Mouse (Mus musculus): ENCODE results near the gene Gm7534.
"Not testable (repeated sequence)": the region's sequence is repeated elsewhere in the genome, so short reads cannot be mapped to it uniquely, and the experiment has no call there.

The Gm7534 gene

DNA sequence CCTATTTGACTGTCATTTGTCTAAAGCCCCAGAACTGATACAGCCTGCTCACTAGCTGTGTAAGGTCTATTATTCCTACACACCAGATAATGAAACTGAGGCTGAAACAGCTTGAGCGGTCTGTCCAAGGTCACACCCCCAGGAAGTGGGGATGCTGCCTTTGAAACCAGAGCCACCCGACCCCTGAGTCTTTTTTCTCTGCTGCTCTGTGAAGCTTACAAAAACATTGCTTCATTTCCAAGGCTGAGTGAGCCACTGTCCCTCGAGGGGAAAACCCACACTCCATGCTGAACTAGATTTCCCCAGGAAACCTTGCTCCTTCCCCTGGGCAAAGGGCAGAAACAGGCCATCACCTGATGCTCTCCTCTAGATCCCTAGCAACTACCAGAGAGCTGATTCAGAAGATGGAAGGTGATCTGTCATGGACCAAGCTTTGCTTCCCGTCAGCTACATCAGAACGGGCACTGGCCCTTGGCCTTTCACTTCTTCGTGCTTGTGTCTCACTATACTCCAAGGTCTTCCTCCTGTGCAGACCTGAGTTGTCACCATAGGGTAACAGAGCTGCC lies 3.8 kb upstream of the Gm7534 start:
- in situ Hi-C loops (cut with MboI; ENCODE audit: low sequenced_read_pairs): no loop called here

- in situ Hi-C loops (cut with MboI; ENCODE audit: low sequenced_read_pairs): no loop called here
These were observed 614 bp upstream of the Gm7534 start for GRCm38 (mm10) chr4:134203340-134203896.

GRCm38 (mm10) chr4:134199371-134199770 lies 3.4 kb downstream of the Gm7534 start:
- in situ Hi-C loops (cut with MboI; ENCODE audit: low sequenced_read_pairs): no loop called here

DNA sequence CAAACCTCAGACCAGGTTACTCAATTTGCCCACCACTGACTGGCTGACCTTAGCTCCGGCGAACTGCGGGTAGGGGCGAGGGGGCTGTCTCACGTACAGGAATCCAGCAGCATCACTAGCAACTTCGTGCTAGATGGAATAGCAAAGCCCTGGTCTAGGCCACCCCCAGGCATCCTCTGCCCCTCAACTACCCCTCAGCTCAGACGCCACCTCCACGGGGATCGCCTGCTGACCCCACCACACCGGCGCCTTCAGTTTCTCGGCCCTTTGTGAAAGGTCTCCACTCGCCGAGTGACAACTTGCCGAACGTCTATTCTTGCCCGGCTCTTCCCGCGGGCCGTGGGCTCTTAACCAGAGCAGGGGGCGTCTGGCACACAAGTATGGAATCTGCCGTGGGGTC lies 16.5 kb downstream of the Gm7534 start:
- in situ Hi-C loops (cut with MboI; ENCODE audit: low sequenced_read_pairs): no loop called here

DNA sequence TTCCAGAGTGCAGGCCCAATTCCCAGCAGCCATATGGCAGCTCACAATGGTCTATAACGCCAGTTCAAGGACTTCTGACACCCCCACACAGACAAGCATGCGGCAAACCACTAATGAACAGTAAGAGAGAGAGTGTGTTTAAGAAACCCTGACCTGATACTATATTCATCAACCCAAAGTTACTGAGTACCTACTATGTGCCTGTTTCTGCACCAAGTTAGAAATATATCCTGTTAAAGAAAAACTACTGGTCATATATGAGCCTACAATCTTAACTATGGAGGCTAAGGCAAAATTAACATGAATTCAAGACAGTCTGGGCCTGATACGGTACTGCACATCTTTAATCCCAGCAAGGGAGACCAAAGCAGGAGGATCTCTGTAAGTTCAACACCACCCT lies 17.2 kb downstream of the Gm7534 start:
- in situ Hi-C loops (cut with MboI; ENCODE audit: low sequenced_read_pairs): no loop called here

DNA sequence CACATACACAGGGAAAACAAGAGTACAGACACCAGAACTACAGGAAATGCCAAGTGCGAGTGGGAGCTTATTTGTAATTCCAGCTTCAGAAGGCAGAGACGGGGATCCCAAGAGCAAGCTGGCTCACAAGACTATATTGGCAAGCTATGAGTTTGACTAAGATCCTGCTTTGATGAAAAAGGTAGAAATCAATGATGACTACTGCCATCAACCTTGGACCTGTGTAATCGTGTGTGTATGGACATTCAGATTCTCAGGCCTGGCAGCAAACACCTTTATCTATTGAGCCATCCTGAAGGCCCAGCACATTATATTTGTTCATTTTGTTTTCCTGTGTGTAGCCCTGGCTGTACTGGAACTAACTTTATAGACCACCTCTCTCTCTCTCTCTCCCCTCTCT lies 19.1 kb downstream of the Gm7534 start:
- in situ Hi-C loops (cut with MboI; ENCODE audit: low sequenced_read_pairs): no loop called here

GRCm38 (mm10) chr4:134181825-134182224 lies 21.0 kb downstream of the Gm7534 start:
- in situ Hi-C loops (cut with MboI; ENCODE audit: low sequenced_read_pairs): no loop called here

- in situ Hi-C loops (cut with MboI; ENCODE audit: low sequenced_read_pairs): no loop called here
These were observed 21.7 kb downstream of the Gm7534 start for GRCm38 (mm10) chr4:134181112-134181511.

- in situ Hi-C loops (cut with MboI; ENCODE audit: low sequenced_read_pairs): no loop called here
These were observed 30.4 kb downstream of the Gm7534 start for GRCm38 (mm10) chr4:134172391-134172790.

DNA sequence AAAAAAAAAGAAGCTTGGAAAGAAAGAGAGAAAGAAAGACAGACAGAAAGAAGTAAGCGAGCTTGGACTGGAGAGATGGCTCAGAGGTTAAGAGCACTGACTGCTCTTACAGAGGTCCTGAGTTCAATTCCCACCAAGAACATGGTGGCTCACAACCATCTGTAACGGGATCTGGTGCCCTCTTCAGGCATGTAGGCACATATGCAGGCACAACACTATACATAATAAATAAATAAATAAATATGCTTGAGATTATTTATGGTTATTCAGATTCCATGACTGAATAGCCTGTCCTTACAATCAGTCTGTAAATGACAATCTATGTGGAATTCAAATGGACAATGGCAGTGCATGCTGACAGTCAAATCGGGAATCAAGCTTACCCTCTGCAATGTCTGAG lies 35.9 kb downstream of the Gm7534 start:
- in situ Hi-C loops (cut with MboI; ENCODE audit: low sequenced_read_pairs): no loop called here

- in situ Hi-C loops (cut with MboI; ENCODE audit: low sequenced_read_pairs): no loop called here
These were observed 37.0 kb downstream of the Gm7534 start for GRCm38 (mm10) chr4:134165548-134166465.

DNA sequence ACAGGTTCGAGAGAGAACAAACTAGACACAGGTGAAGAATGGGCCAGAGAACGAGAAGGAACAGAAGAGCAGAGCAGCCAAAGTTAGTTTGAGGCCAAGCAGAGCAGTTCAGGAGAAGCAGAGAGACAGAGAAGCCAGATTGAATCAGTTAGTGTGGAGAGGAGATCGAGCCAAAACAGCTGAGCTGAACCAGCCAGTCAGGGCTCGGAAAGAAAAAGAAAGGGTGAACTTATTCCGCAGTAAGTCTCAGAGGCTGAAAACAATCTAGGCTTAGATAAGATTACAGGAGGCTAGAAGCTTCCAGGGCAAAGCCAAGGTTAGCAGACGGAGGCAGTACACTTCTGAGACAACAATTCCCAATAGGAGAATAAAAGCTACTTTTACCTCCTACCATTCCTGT lies 37.8 kb downstream of the Gm7534 start:
- in situ Hi-C loops (cut with MboI; ENCODE audit: low sequenced_read_pairs): no loop called here

DNA sequence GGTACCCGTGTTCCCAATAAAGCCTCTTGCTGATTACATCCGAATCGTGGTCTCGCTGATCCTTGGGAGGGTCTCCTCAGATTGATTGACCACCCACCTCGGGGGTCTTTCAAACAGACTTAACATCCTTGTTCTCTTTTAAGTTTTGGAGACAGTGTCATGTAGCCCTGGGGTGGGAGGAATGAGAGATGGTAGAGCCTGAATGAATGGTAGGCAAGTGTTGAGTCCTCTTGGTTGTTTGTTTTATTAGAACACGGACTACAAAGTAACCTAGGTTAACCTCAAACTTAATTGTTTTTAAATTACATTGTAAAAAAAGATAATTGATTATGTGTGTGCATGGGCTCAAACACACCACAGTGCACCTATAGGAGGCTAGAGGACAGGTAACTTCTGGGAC lies 38.2 kb downstream of the Gm7534 start:
- in situ Hi-C loops (cut with MboI; ENCODE audit: low sequenced_read_pairs): no loop called here

DNA sequence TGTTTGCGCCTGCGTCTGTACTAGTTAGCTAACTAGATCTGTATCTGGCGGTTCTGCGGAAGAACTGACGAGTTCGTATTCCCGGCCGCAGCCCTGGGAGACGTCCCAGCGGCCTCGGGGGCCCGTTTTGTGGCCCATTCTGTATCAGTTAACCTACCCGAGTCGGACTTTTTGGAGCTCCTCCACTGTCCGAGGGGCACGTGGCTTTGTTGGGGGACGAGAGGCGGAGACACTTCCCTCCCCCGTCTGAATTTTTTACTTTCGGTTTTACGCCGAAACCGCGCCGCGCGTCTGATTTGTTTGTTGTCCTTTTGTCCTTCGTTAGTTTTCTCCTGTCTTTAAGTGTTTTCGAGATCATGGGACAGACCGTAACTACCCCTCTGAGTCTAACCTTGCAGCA lies 42.7 kb downstream of the Gm7534 start:
- in situ Hi-C loops (cut with MboI; ENCODE audit: low sequenced_read_pairs): not testable (repeated sequence)

- in situ Hi-C loops (cut with MboI; ENCODE audit: low sequenced_read_pairs): no loop called here
These were observed 44.0 kb downstream of the Gm7534 start for GRCm38 (mm10) chr4:134158774-134159173.

GRCm38 (mm10) chr4:134157558-134157957 lies 45.2 kb downstream of the Gm7534 start:
- in situ Hi-C loops (cut with MboI; ENCODE audit: low sequenced_read_pairs): no loop called here

GRCm38 (mm10) chr4:134156744-134157143 lies 46.1 kb downstream of the Gm7534 start:
- in situ Hi-C loops (cut with MboI; ENCODE audit: low sequenced_read_pairs): no loop called here

- in situ Hi-C loops (cut with MboI; ENCODE audit: low sequenced_read_pairs): no loop called here
These were observed 46.8 kb downstream of the Gm7534 start for GRCm38 (mm10) chr4:134155961-134156465.

DNA sequence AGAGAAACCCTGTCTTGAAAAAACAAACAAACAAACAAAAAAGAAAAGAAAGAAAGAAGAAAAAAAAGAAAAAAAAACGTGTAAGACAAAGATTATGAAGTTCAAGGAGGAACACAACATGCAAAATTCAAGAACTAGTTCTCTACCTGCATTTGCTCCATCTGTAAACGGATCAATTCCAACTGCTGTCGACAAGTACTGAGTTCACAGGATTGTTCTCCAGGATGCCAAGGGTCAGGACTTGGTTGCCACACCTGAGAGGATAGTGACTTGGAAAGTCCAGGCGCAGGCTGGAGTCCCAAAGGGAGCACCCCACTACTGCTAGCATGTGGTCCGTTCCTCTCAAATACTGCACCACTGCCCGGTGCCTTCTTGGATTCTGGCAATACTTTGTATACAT lies 47.3 kb downstream of the Gm7534 start:
- in situ Hi-C loops (cut with MboI; ENCODE audit: low sequenced_read_pairs): no loop called here

DNA sequence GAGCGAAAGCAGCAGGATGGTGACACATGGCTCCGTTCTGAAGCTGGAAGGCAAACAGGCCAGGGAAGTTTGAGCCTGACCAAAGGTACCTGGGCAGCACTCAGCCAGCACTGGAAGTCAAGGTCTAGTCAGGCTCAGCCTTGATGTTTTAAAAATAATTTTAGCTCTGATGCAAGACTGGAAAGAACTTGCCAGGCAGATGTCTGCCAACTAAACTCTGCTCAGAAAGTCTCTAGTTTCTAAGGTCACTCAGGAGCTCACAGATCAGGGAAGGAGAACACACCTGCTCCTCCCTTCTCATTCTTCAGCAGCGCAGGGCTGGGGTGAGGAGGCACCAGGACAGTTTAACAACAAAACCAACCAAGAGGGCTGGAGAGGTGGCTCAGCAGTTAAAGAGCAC lies 48.5 kb downstream of the Gm7534 start:
- in situ Hi-C loops (cut with MboI; ENCODE audit: low sequenced_read_pairs): no loop called here

DNA sequence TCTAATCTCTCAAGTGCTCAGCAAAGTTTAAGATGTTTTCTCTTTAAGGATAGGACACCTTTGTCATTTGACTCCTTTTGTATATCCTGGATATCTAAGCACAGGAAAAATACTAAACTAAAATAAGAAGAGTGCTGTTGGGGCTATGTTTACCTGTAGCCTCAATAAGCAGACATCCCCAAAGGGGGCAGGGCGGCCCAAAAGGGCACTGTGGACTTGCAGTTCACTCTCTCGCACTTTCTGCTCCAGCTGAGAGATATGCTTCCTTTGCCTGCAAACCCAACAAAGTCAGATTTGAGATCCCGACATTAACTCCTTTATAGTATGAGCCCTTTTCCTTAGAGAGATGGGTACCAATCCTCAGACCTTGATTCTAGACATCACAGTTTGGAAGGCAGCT lies 49.1 kb downstream of the Gm7534 start:
- in situ Hi-C loops (cut with MboI; ENCODE audit: low sequenced_read_pairs): no loop called here

DNA sequence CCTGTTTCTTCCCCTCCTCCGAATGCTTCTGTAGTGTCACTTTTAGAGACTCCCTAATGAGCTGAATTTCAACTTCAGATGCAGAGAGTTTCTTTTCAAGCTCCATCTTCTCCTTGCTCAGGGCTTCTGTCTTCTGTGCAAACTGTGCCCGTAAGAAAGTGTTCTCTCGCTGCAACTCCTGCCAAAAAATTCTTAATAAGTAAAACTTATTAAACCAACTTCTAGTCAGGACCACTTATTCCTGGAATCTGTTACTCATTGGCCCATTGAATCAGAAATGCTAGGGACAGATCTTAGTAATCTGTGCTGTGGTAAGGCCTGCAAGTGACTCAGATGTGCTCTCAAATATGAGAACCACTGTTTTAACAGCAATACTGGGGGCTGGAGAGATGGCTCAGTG lies 50.7 kb downstream of the Gm7534 start:
- in situ Hi-C loops (cut with MboI; ENCODE audit: low sequenced_read_pairs): no loop called here
